Mouse (Mus musculus): ENCODE results near the gene Hoxa7. TPM values are rescaled to one million over a fixed set of nuclear protein-coding genes. Genes with fewer than 3 reads are reported as not detected.

The Hoxa7 gene
- polyA plus RNA-seq, 1 experiment from 2014 or later, result not detected

- no peak overlapping the region for H3K4me3 ChIP-seq
- H3K36me3 ChIP-seq, result no peaks in the 10 kb centered on the region
- H3K27ac ChIP-seq (replicated peaks), result no peak overlapping the region
- under 1% methylated on average over 18 of the region's 18 CpGs for WGBS
- H3K9me3 ChIP-seq (replicated peaks), result no peaks in the 10 kb centered on the region
- H3K4me1 ChIP-seq, result peaks cover 7% of the 10 kb centered on the region; the same call in 1 of the 2 replicates
- DNase-seq (ENCODE audit: low spot score), result no peak
- H3K27me3 ChIP-seq (ENCODE audit: low read depth, poor library complexity, severe bottlenecking), result peaks cover 100% of the 10 kb centered on the region
These were observed 10.9 kb upstream of the Hoxa7 start for GRCm38 (mm10) chr6:52232568-52232965.

DNA sequence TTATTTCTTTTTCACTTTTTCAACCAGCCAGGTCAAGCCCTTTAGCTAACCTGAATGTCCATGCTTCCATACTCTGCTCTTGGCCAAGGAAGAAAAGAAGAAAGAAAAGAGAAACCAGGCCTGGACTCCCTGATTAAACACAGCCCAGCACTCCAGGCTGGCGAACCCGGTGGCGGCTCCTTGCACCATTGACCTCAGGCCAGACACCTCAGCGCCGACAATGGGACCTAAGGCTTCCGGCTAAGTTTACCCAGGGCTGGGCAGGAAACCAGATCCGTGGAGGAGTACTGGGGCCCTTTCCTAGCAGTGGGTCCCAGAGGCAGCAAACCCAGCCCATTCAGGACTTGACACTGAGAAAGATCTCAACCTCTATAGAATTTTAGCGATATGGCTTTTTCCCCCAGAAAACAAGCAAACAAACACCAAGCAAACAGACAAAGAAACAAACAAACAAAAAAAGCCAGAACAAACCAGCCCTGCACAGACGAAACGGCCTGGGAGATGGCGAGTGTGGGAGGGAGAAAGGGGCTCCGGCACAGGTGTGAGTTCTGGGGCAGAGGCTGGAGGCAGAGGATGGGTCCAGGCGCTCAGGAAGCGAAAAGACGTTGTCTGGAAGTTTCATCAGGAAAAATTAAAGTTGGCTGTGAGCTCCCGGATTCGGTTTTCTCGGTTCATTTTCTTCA, 10.4 kb upstream of the Hoxa7 start:
- no peak overlapping the region for H3K4me3 ChIP-seq
- peaks cover 7% of the 10 kb centered on the region; the same call in 1 of the 2 replicates for H3K4me1 ChIP-seq
- WGBS, result under 1% methylated on average over 18 of the region's 18 CpGs
- H3K36me3 ChIP-seq, result no peaks in the 10 kb centered on the region
- no peaks in the 10 kb centered on the region for H3K9me3 ChIP-seq (replicated peaks)
- no peak overlapping the region for H3K27ac ChIP-seq (replicated peaks)
- DNase-seq (ENCODE audit: low spot score), result no peak
- H3K27me3 ChIP-seq (ENCODE audit: low read depth, poor library complexity, severe bottlenecking), result peaks cover 100% of the 10 kb centered on the region

GRCm38 (mm10) chr6:52230516-52231165, 9.0 kb upstream of the Hoxa7 start, which contains the start of gene Hoxa9:
TSS of gene Hoxa9 (minus strand) at chr6:52231089.
- Histone ChIP-seq H3K36me3 (no peaks in the 10 kb centered on the region), H3K27me3 (ENCODE audit: low read depth, poor library complexity, severe bottlenecking) (peaks cover 100% of the 10 kb centered on the region), H3K4me3 (no peak within 1 kb of the TSS), H3K4me1 (peaks cover 7% of the 10 kb centered on the region; the same call in 1 of the 2 replicates), H3K9me3 (replicated peaks) (no peaks in the 10 kb centered on the region), H3K27ac (replicated peaks) (no peak within 1 kb of the TSS)
- DNase-seq (ENCODE audit: low spot score), result peak; percentile 61
- 1% methylated on average over 26 of the region's 36 CpGs for WGBS

DNA sequence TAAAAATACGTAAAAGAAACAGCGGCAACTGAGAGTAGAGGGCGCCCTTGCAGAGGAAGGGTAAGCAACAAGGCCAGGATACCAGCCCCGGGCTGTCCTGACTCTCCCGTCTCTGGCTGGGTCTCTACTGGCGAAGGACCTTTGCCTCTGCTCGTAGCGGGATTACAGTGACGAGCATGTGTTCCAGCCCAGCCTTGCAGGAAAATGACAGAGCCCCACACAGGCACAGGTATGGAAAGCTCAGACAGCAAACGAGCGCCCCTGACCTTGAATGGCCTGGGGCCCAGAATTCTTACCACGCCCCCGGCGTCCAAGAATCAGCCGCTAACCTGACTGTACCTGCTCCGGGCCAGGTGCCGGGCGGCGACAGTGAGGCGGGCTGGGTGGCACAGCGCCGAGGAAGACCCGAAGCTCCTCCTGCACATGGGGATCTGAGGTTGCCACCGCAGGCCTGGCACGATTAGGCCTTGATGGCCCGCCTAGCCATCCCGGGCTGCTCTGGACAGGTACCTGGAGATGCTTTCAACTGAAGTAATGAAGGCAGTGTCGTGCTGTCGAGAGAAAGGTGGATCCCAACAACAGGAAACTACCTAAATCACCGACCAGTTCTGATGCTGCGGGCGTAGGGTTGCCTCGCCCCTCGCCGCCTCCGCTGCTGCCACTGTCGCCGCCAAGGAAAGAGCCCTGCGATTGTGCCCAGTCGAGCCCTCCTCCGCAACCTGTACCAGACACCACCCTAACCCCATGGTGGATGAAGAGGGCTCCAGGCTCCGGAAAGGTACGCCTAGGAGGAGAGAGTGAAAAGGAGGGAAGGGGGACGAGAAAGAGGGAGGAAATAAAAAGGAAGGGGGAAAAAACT, 8.1 kb upstream of the Hoxa7 start:
- peaks cover 100% of the 10 kb centered on the region for H3K27me3 ChIP-seq (ENCODE audit: low read depth, poor library complexity, severe bottlenecking)
- no peak overlapping the region for H3K4me3 ChIP-seq
- 3% methylated on average over 44 of the region's 44 CpGs for WGBS
- no peaks in the 10 kb centered on the region for H3K36me3 ChIP-seq
- no peak overlapping the region for H3K27ac ChIP-seq (replicated peaks)
- no peaks in the 10 kb centered on the region for H3K9me3 ChIP-seq (replicated peaks)
- peaks cover 7% of the 10 kb centered on the region; the same call in 1 of the 2 replicates for H3K4me1 ChIP-seq
- peak; percentile 53 for DNase-seq (ENCODE audit: low spot score)

DNA sequence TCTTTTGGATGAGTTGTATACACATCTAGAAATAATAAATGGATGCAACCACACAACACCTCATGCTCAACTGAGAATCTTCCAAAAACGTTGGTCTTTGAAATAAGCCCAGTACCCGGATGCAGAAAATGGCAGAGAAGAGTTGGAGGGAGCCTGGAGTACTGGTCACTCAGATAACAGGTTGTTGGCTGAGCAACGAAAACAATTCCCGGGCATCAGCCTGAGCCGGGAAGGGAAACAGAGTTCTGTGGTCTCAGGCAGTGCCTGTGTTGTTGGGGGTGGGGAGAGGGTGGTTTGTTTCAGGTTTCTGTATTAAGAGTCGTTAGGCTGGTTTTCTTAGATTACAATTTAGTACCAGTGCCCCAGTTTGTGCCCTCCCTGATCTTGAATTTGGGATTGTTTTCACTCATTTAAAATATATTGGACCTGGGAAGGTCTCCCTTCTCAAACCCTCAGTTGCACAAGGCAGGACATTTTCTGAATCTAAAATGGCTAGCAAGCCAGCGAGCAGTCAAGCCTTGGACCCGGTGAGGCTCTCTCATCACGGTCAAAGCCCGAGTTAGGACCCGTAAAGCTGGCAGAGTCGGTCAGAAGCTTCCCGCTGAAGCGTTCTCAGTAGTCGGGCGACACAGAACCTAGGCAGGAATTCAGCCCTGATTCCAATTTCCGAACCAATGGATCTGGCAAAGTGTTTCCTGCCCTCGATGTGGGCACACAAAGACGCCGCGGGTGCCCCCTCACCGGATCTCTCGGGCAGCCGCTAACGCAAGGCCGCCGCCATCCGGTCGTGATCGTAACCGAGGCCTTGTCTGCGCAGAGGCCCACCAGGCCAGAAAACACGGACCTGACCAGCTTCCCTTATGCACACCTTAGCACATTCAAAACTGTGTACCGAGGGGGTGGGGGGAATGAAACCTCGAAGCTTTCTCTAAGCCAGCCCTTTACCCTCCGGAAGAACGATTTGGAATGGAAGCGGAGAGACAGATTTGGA, 7.1 kb upstream of the Hoxa7 start:
- WGBS, result 2% methylated on average over 38 of the region's 38 CpGs

GRCm38 (mm10) chr6:52227470-52228222, 6.0 kb upstream of the Hoxa7 start:
- Histone ChIP-seq H3K36me3 (no peaks in the 10 kb centered on the region), H3K27me3 (ENCODE audit: low read depth, poor library complexity, severe bottlenecking) (peaks cover 100% of the 10 kb centered on the region), H3K4me1 (peaks cover 3% of the 10 kb centered on the region; the same call in 1 of the 2 replicates), H3K4me3 (no peak overlapping the region), H3K27ac (replicated peaks) (no peak overlapping the region), H3K9me3 (replicated peaks) (no peaks in the 10 kb centered on the region)
- DNase-seq (ENCODE audit: low spot score), result no peak
- 2% methylated on average over 11 of the region's 11 CpGs for WGBS

More for the DNA sequence above, 7.1 kb upstream of the Hoxa7 start:
- H3K9me3 ChIP-seq (replicated peaks), result no peaks in the 10 kb centered on the region
- DNase-seq (ENCODE audit: low spot score), result peak; percentile 61
- H3K27me3 ChIP-seq (ENCODE audit: low read depth, poor library complexity, severe bottlenecking), result peaks cover 100% of the 10 kb centered on the region
- no peaks in the 10 kb centered on the region for H3K36me3 ChIP-seq
- no peak overlapping the region for H3K27ac ChIP-seq (replicated peaks)
- no peak overlapping the region for H3K4me3 ChIP-seq
- H3K4me1 ChIP-seq, result peaks cover 3% of the 10 kb centered on the region; the same call in 1 of the 2 replicates

- 4% methylated on average over 26 of the region's 26 CpGs for WGBS
- Histone ChIP-seq H3K4me1 (peaks cover 7% of the 10 kb centered on the region; the same call in 1 of the 2 replicates), H3K36me3 (no peaks in the 10 kb centered on the region), H3K27me3 (ENCODE audit: low read depth, poor library complexity, severe bottlenecking) (peaks cover 100% of the 10 kb centered on the region), H3K27ac (replicated peaks) (no peak overlapping the region), H3K9me3 (replicated peaks) (no peaks in the 10 kb centered on the region), H3K4me3 (no peak overlapping the region)
- no peak for DNase-seq (ENCODE audit: low spot score)
These were observed 5.1 kb upstream of the Hoxa7 start for GRCm38 (mm10) chr6:52226569-52227257.

DNA sequence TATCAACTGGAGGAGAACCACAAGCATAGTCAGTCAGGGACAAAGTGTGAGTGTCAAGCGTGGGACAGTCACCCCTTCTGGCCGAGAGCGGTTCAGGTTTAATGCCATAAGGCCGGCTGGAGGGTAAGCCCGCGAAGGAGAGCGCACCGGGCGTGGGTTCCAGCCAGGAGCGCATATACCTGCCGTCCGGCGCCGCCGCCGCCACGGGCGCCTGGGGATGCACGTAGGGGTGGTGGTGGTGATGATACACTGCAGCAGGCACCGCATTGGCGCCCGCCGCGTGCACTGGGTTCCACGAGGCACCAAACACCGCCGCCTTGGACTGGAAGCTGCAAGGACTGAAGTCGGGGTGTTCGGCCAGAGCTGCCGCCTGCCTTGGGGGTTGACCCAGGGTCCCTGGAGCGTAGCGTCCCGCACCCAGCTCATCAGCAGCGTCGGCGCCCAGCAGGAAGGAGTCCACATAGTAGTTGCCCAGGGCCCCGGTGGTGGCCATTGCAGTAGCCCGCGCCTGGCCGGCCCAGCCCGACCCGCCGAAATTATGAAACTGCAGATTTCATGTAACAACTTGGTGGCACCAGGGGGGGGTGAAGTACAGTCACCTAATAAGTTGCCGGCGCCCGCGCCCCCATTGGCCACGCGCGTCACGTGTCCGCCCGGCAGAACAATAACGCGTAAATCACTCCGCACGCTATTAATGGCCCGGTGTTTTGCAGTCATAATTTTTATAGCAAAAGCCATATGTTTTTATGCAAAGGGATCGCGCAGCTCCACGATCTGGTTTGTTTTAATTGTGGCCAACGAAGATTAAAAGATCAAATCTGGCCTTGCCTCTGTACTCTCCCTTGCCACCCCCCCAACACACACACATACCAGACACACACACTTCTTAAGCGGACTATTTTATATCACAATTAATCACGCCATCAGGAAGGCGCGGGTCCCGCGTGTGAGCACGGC, 4.2 kb upstream of the Hoxa7 start:
- H3K27ac ChIP-seq (replicated peaks), result no peak overlapping the region
- DNase-seq (ENCODE audit: low spot score), result no peak
- H3K4me1 ChIP-seq, result peaks cover 14% of the 10 kb centered on the region
- no peaks in the 10 kb centered on the region for H3K9me3 ChIP-seq (replicated peaks)
- WGBS, result 3% methylated on average over 69 of the region's 69 CpGs
- H3K4me3 ChIP-seq, result no peak overlapping the region
- H3K36me3 ChIP-seq, result no peaks in the 10 kb centered on the region
- peaks cover 100% of the 10 kb centered on the region for H3K27me3 ChIP-seq (ENCODE audit: low read depth, poor library complexity, severe bottlenecking)

DNA sequence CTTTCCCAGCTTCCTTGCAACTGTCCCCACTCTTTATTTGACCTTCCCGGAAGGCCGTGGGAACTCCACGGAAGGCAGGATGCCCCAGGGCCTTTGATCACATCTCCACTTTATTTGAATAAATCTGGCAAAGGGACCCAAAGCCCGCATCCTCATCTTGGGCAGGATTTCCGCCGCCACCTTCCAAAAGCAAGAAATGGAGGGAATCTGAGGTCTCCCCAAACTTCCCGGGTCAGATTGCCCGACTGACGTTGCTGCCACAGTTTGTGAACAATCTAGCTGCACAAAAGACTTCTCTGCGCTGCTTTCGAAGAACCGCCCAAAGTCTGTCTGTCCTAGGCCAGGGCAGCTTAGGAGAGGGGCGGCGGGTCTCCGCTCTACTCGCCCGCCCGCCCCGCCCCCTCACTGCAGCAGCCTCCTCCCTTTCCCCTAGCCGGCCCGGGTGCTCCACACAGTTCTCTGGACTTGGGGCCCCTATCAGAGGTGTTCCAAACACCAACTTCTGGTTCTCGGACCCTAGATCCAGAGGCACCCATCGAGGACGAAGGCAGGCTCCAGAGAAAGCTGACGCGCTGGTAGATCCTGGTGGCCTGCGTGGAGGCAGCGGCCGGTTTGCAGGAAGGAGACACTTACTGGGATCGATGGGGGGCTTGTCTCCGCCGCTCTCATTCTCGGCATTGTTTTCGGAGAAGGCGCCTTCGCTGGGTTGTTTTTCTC, 3.4 kb upstream of the Hoxa7 start:
- Histone ChIP-seq H3K27ac (replicated peaks) (no peak overlapping the region), H3K9me3 (replicated peaks) (no peaks in the 10 kb centered on the region), H3K27me3 (ENCODE audit: low read depth, poor library complexity, severe bottlenecking) (peaks cover 100% of the 10 kb centered on the region), H3K4me3 (no peak overlapping the region), H3K4me1 (peaks cover 11% of the 10 kb centered on the region), H3K36me3 (no peaks in the 10 kb centered on the region)
- DNase-seq (ENCODE audit: low spot score), result no peak
- whole genome bisulfite sequencing, result 2% methylated on average over 36 of the region's 36 CpGs
